Mouse (Mus musculus): Measurements from ENCODE around the gene Ushbp1. TPM values are rescaled to one million over a fixed set of nuclear protein-coding genes. Genes with fewer than 3 reads are reported as not detected.

Ushbp1 gene
- polyA plus RNA-seq, 1 experiment from 2014 or later, result 5.6 TPM

- DNase-seq, result no peak
- Histone ChIP-seq H3K27ac (ENCODE audit: low read depth) (no peak overlapping the region), H3K4me3 (ENCODE audit: low read depth, low read length) (peak overlapping the region; percentile 98; the same call in 1 of the 2 replicates), H3K4me1 (ENCODE audit: insufficient read depth) (peaks cover 12% of the 10 kb centered on the region), H3K27me3 (ENCODE audit: insufficient read depth, low read length) (no peaks in the 10 kb centered on the region), H3K4me2 (ENCODE audit: low read depth, low read length) (peak overlapping the region; percentile 97), H3K9ac (replicated peaks) (0 out of 2 replicates have a peak overlapping the region, but pooled peaks have one; percentile 83), H3K36me3 (replicated peaks; ENCODE audit: insufficient read depth, low read length) (peaks cover 16% of the 10 kb centered on the region), H3K9me3 (ENCODE audit: low read length) (no peaks in the 10 kb centered on the region)
- WGBS (ENCODE audit: insufficient replicate concordance), result 80% methylated on average over 12 of the region's 12 CpGs
- TF ChIP-seq CTCF (IDR thresholded peaks at IDR 0.05; ENCODE audit: low read depth) (no peak), EP300 (IDR thresholded peaks at IDR 0.05; ENCODE audit: low read depth) (no peak)
- ATAC-seq, result no peak
These were observed 2.1 kb upstream of the Ushbp1 start for GRCm38 (mm10) chr8:71397701-71398100.

GRCm38 (mm10) chr8:71396639-71397305 lies 1.2 kb upstream of the Ushbp1 start, which contains the start of gene Babam1:
Gene Babam1, plus strand, starts transcription at chr8:71396861.
- peaks cover 16% of the 10 kb centered on the region for H3K36me3 ChIP-seq (replicated peaks; ENCODE audit: insufficient read depth, low read length)
- H3K9me3 ChIP-seq (ENCODE audit: low read length), result no peaks in the 10 kb centered on the region
- H3K27me3 ChIP-seq (ENCODE audit: insufficient read depth, low read length), result no peaks in the 10 kb centered on the region
- peaks cover 12% of the 10 kb centered on the region for H3K4me1 ChIP-seq (ENCODE audit: insufficient read depth)
- TF ChIP-seq CTCF (IDR thresholded peaks at IDR 0.05; ENCODE audit: low read depth) (no peak), EP300 (IDR thresholded peaks at IDR 0.05; ENCODE audit: low read depth) (0 out of 2 replicates have a peak, but pooled peaks have one; percentile 13)
- peak within 1 kb of the TSS; percentile 98 for H3K4me3 ChIP-seq (ENCODE audit: low read depth, low read length)
- peak within 1 kb of the TSS; percentile 83 for H3K9ac ChIP-seq (replicated peaks)
- H3K4me2 ChIP-seq (ENCODE audit: low read depth, low read length), result peak within 1 kb of the TSS; percentile 97
- peak; percentile 95 for ATAC-seq
- DNase-seq, result peak; percentile 92
- under 1% methylated on average over 34 of the region's 34 CpGs for WGBS (ENCODE audit: insufficient replicate concordance)
- peak within 1 kb of the TSS; percentile 71 for H3K27ac ChIP-seq (ENCODE audit: low read depth)

GRCm38 (mm10) chr8:71395071-71395470 lies 531 bp downstream of the Ushbp1 start:
- Histone ChIP-seq H3K9me3 (ENCODE audit: low read length) (no peaks in the 10 kb centered on the region), H3K4me1 (ENCODE audit: insufficient read depth) (peaks cover 12% of the 10 kb centered on the region), H3K9ac (replicated peaks) (no peak overlapping the region), H3K27me3 (ENCODE audit: insufficient read depth, low read length) (no peaks in the 10 kb centered on the region), H3K36me3 (replicated peaks; ENCODE audit: insufficient read depth, low read length) (peaks cover 12% of the 10 kb centered on the region), H3K4me2 (ENCODE audit: low read depth, low read length) (peak overlapping the region; percentile 16), H3K4me3 (ENCODE audit: low read depth, low read length) (no peak overlapping the region), H3K27ac (ENCODE audit: low read depth) (peak overlapping the region; percentile 41; the same call in 1 of the 2 replicates)
- no peak for DNase-seq
- TF ChIP-seq CTCF (IDR thresholded peaks at IDR 0.05; ENCODE audit: low read depth) (no peak), EP300 (IDR thresholded peaks at IDR 0.05; ENCODE audit: low read depth) (no peak)
- ATAC-seq, result no peak
- 85% methylated on average over 10 of the region's 10 CpGs for WGBS (ENCODE audit: insufficient replicate concordance)

GRCm38 (mm10) chr8:71394481-71394880 lies 1.1 kb downstream of the Ushbp1 start:
- no peak for DNase-seq
- H3K4me2 ChIP-seq (ENCODE audit: low read depth, low read length), result peak overlapping the region; percentile 16

GRCm38 (mm10) chr8:71392871-71393270 lies 2.7 kb downstream of the Ushbp1 start:
- no peaks in the 10 kb centered on the region for H3K36me3 ChIP-seq (replicated peaks; ENCODE audit: insufficient read depth, low read length)
- peak; percentile 80 for DNase-seq
- ATAC-seq, result peak; percentile 44; the same call in 1 of the 2 replicates

More at GRCm38 (mm10) chr8:71394481-71394880, 1.1 kb downstream of the Ushbp1 start:
- no peak overlapping the region for H3K27ac ChIP-seq (ENCODE audit: low read depth)
- H3K9me3 ChIP-seq (ENCODE audit: low read length), result no peaks in the 10 kb centered on the region
- WGBS (ENCODE audit: insufficient replicate concordance), result 79% methylated on average over 7 of the region's 7 CpGs
- peaks cover 12% of the 10 kb centered on the region for H3K4me1 ChIP-seq (ENCODE audit: insufficient read depth)
- no peak overlapping the region for H3K4me3 ChIP-seq (ENCODE audit: low read depth, low read length)
- peaks cover 9% of the 10 kb centered on the region; the same call in 1 of the 2 replicates for H3K36me3 ChIP-seq (replicated peaks; ENCODE audit: insufficient read depth, low read length)
- no peaks in the 10 kb centered on the region for H3K27me3 ChIP-seq (ENCODE audit: insufficient read depth, low read length)
- no peak for ATAC-seq
- H3K9ac ChIP-seq (replicated peaks), result no peak overlapping the region
- TF ChIP-seq EP300 (IDR thresholded peaks at IDR 0.05; ENCODE audit: low read depth) (no peak), CTCF (IDR thresholded peaks at IDR 0.05; ENCODE audit: low read depth) (no peak)

GRCm38 (mm10) chr8:71392391-71392790 lies 3.2 kb downstream of the Ushbp1 start:
- WGBS (ENCODE audit: insufficient replicate concordance), result 71% methylated on average over 5 of the region's 5 CpGs
- Histone ChIP-seq H3K4me2 (ENCODE audit: low read depth, low read length) (no peak overlapping the region), H3K4me3 (ENCODE audit: low read depth, low read length) (no peak overlapping the region), H3K9ac (replicated peaks) (no peak overlapping the region), H3K4me1 (ENCODE audit: insufficient read depth) (peaks cover 11% of the 10 kb centered on the region), H3K9me3 (ENCODE audit: low read length) (no peaks in the 10 kb centered on the region), H3K27ac (ENCODE audit: low read depth) (no peak overlapping the region), H3K36me3 (replicated peaks; ENCODE audit: insufficient read depth, low read length) (no peaks in the 10 kb centered on the region), H3K27me3 (ENCODE audit: insufficient read depth, low read length) (no peaks in the 10 kb centered on the region)
- TF ChIP-seq EP300 (IDR thresholded peaks at IDR 0.05; ENCODE audit: low read depth), result no peak
- TF ChIP-seq CTCF (IDR thresholded peaks at IDR 0.05; ENCODE audit: low read depth), result no peak
- no peak for DNase-seq
- no peak for ATAC-seq

More at GRCm38 (mm10) chr8:71392871-71393270, 2.7 kb downstream of the Ushbp1 start:
- Histone ChIP-seq H3K9ac (replicated peaks) (no peak overlapping the region), H3K27me3 (ENCODE audit: insufficient read depth, low read length) (no peaks in the 10 kb centered on the region), H3K27ac (ENCODE audit: low read depth) (0 out of 2 replicates have a peak overlapping the region, but pooled peaks have one; percentile 0), H3K4me2 (ENCODE audit: low read depth, low read length) (peak overlapping the region; percentile 2), H3K9me3 (ENCODE audit: low read length) (no peaks in the 10 kb centered on the region), H3K4me1 (ENCODE audit: insufficient read depth) (peaks cover 14% of the 10 kb centered on the region), H3K4me3 (ENCODE audit: low read depth, low read length) (0 out of 2 replicates have a peak overlapping the region, but pooled peaks have one; percentile 19)
- no peak for TF ChIP-seq CTCF (IDR thresholded peaks at IDR 0.05; ENCODE audit: low read depth)
- TF ChIP-seq EP300 (IDR thresholded peaks at IDR 0.05; ENCODE audit: low read depth), result no peak
- 20% methylated on average over 3 of the region's 3 CpGs for WGBS (ENCODE audit: insufficient replicate concordance)

All from liver, postnatal 0 days (tissue).